Mouse (Mus musculus): ENCODE data around the gene Polg.
A peak's percentile ranks its signal among the peaks of the same experiment; 100 is the strongest.

The Polg gene

GRCm38 (mm10) chr7:79496816-79497328, 30.7 kb upstream of the Polg start:
- DNase-seq (ENCODE audit: low read depth, low spot score) = no peak
- Histone ChIP-seq H3K36me3 (ENCODE audit: control insufficient read depth, insufficient read depth, low read length, poor library complexity, severe bottlenecking) (no peaks in the 10 kb centered on the region), H3K27me3 (ENCODE audit: control insufficient read depth, insufficient read depth, low read length, poor library complexity, severe bottlenecking) (peaks cover 4% of the 10 kb centered on the region; the same call in 1 of the 2 replicates)

- no peaks in the 10 kb centered on the region for H3K36me3 ChIP-seq (ENCODE audit: control insufficient read depth, insufficient read depth, low read length, poor library complexity, severe bottlenecking)
- H3K27me3 ChIP-seq (ENCODE audit: control insufficient read depth, insufficient read depth, low read length, poor library complexity, severe bottlenecking) = peaks cover 4% of the 10 kb centered on the region; the same call in 1 of the 2 replicates
- DNase-seq (ENCODE audit: low read depth, low spot score) = peak; percentile 85
Measured at GRCm38 (mm10) chr7:79495988-79496815, 30.0 kb upstream of the Polg start.

- H3K36me3 ChIP-seq (ENCODE audit: control insufficient read depth, insufficient read depth, low read length, poor library complexity, severe bottlenecking) = no peaks in the 10 kb centered on the region
- DNase-seq (ENCODE audit: low read depth, low spot score) = peak; percentile 61
- H3K27me3 ChIP-seq (ENCODE audit: control insufficient read depth, insufficient read depth, low read length, poor library complexity, severe bottlenecking) = peaks cover 2% of the 10 kb centered on the region; the same call in 1 of the 2 replicates
Measured at GRCm38 (mm10) chr7:79493915-79494314, 27.8 kb upstream of the Polg start.

GRCm38 (mm10) chr7:79486528-79486927, 20.4 kb upstream of the Polg start:
- Histone ChIP-seq H3K36me3 (ENCODE audit: control insufficient read depth, insufficient read depth, low read length, poor library complexity, severe bottlenecking) (no peaks in the 10 kb centered on the region), H3K27me3 (ENCODE audit: control insufficient read depth, insufficient read depth, low read length, poor library complexity, severe bottlenecking) (no peaks in the 10 kb centered on the region)
- no peak for DNase-seq (ENCODE audit: low read depth, low spot score)

GRCm38 (mm10) chr7:79474831-79475399, 8.8 kb upstream of the Polg start:
- Histone ChIP-seq H3K27me3 (ENCODE audit: control insufficient read depth, insufficient read depth, low read length, poor library complexity, severe bottlenecking) (no peaks in the 10 kb centered on the region), H3K36me3 (ENCODE audit: control insufficient read depth, insufficient read depth, low read length, poor library complexity, severe bottlenecking) (no peaks in the 10 kb centered on the region)
- DNase-seq (ENCODE audit: low read depth, low spot score) = peak; percentile 30

GRCm38 (mm10) chr7:79473496-79474194, 7.5 kb upstream of the Polg start:
- DNase-seq (ENCODE audit: low read depth, low spot score) = no peak
- no peaks in the 10 kb centered on the region for H3K27me3 ChIP-seq (ENCODE audit: control insufficient read depth, insufficient read depth, low read length, poor library complexity, severe bottlenecking)

GRCm38 (mm10) chr7:79472792-79473191, 6.6 kb upstream of the Polg start:
- Histone ChIP-seq H3K36me3 (ENCODE audit: control insufficient read depth, insufficient read depth, low read length, poor library complexity, severe bottlenecking) (no peaks in the 10 kb centered on the region), H3K27me3 (ENCODE audit: control insufficient read depth, insufficient read depth, low read length, poor library complexity, severe bottlenecking) (no peaks in the 10 kb centered on the region)
- DNase-seq (ENCODE audit: low read depth, low spot score) = peak; percentile 45

More at GRCm38 (mm10) chr7:79473496-79474194, 7.5 kb upstream of the Polg start:
- H3K36me3 ChIP-seq (ENCODE audit: control insufficient read depth, insufficient read depth, low read length, poor library complexity, severe bottlenecking) = no peaks in the 10 kb centered on the region

GRCm38 (mm10) chr7:79471436-79471835, 5.3 kb upstream of the Polg start:
- DNase-seq (ENCODE audit: low read depth, low spot score) = peak; percentile 31
- H3K36me3 ChIP-seq (ENCODE audit: control insufficient read depth, insufficient read depth, low read length, poor library complexity, severe bottlenecking) = no peaks in the 10 kb centered on the region
- no peaks in the 10 kb centered on the region for H3K27me3 ChIP-seq (ENCODE audit: control insufficient read depth, insufficient read depth, low read length, poor library complexity, severe bottlenecking)

GRCm38 (mm10) chr7:79470718-79471117, 4.6 kb upstream of the Polg start:
- Histone ChIP-seq H3K36me3 (ENCODE audit: control insufficient read depth, insufficient read depth, low read length, poor library complexity, severe bottlenecking) (no peaks in the 10 kb centered on the region), H3K27me3 (ENCODE audit: control insufficient read depth, insufficient read depth, low read length, poor library complexity, severe bottlenecking) (no peaks in the 10 kb centered on the region)
- no peak for DNase-seq (ENCODE audit: low read depth, low spot score)

GRCm38 (mm10) chr7:79469766-79470165, 3.6 kb upstream of the Polg start:
- DNase-seq (ENCODE audit: low read depth, low spot score) = no peak
- Histone ChIP-seq H3K27me3 (ENCODE audit: control insufficient read depth, insufficient read depth, low read length, poor library complexity, severe bottlenecking) (no peaks in the 10 kb centered on the region), H3K36me3 (ENCODE audit: control insufficient read depth, insufficient read depth, low read length, poor library complexity, severe bottlenecking) (no peaks in the 10 kb centered on the region)

- no peaks in the 10 kb centered on the region for H3K27me3 ChIP-seq (ENCODE audit: control insufficient read depth, insufficient read depth, low read length, poor library complexity, severe bottlenecking)
- no peak for DNase-seq (ENCODE audit: low read depth, low spot score)
- H3K36me3 ChIP-seq (ENCODE audit: control insufficient read depth, insufficient read depth, low read length, poor library complexity, severe bottlenecking) = no peaks in the 10 kb centered on the region; the same call in 1 of the 2 replicates
Measured at GRCm38 (mm10) chr7:79468994-79469393, 2.8 kb upstream of the Polg start.

- Histone ChIP-seq H3K27me3 (ENCODE audit: control insufficient read depth, insufficient read depth, low read length, poor library complexity, severe bottlenecking) (no peaks in the 10 kb centered on the region), H3K36me3 (ENCODE audit: control insufficient read depth, insufficient read depth, low read length, poor library complexity, severe bottlenecking) (peaks cover 1% of the 10 kb centered on the region; the same call in 1 of the 2 replicates)
- DNase-seq (ENCODE audit: low read depth, low spot score) = no peak
Measured at GRCm38 (mm10) chr7:79467951-79468350, 1.8 kb upstream of the Polg start.

GRCm38 (mm10) chr7:79465461-79466044, 609 bp downstream of the Polg start:
- H3K36me3 ChIP-seq (ENCODE audit: control insufficient read depth, insufficient read depth, low read length, poor library complexity, severe bottlenecking) = peaks cover 1% of the 10 kb centered on the region
- no peaks in the 10 kb centered on the region for H3K27me3 ChIP-seq (ENCODE audit: control insufficient read depth, insufficient read depth, low read length, poor library complexity, severe bottlenecking)
- peak; percentile 61 for DNase-seq (ENCODE audit: low read depth, low spot score)

- DNase-seq (ENCODE audit: low read depth, low spot score) = peak; percentile 30
- H3K27me3 ChIP-seq (ENCODE audit: control insufficient read depth, insufficient read depth, low read length, poor library complexity, severe bottlenecking) = no peaks in the 10 kb centered on the region
- H3K36me3 ChIP-seq (ENCODE audit: control insufficient read depth, insufficient read depth, low read length, poor library complexity, severe bottlenecking) = peaks cover 1% of the 10 kb centered on the region
Measured at GRCm38 (mm10) chr7:79464776-79465420, 1.3 kb downstream of the Polg start.

Data from splenic B cell, adult 2 months (primary cell).